Mouse (Mus musculus) right cerebral cortex, adult 18-20 months (tissue): ENCODE measurements around the gene Endod1.

Experiments used
- DNase-seq: peaks from one replicate; pipeline ENCODE4 v3.0.0; 2022; ENCODE audit warnings: mixed read lengths

Gene Endod1

DNA sequence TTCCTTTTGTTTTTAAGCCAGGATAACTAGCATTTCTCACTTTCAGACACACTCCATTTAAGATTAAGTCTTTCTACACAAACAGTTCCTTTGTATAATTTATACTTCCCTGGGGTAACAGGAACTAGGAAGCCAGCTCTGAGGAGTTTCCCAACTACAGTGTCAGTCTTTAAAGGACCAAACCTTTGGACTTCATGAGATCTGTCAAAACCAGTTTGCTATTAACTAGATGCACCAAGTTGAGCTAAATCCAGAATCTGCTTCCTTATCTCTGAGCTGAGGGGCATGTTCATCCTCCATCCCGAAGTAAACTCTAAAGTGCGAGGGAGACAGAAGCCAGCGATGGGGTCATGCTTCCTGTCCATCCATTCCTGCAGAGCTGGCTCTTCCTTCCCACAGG is 74.0 kb downstream of the Endod1 start:
- no peak for DNase-seq

DNA sequence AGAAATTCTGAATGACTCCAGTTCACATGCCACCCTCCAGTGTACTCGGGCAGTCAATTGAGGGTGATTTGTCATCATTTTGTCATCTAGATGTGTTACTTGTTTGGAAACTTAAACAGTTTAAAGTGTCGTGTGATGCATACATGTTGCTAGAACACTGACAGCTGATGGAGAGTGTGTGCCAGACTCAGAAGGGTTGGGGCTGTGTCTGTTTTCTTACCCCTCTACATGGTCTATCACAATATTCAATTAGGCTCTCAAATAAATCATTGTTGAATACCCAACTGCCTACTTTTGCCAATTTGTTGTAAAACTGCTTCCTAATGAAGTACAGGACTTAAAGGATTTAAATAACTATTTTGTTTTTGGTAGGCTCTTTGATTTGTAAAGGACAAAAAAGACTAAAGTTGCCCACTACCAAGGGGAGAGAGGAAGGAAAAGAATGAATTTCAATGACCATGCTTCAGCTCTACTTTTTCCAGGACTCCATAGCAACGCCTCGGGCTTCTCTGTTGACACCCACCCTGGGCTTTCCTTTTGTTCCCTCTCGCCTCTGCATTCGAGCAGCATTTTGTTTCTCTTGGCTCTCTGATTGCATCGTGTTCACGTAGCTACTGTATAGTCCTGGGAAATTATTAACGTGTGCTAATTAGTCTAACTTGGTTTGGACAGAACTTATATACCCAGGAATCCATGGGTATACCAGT is 76.9 kb downstream of the Endod1 start:
- no peak for DNase-seq
